Mouse (Mus musculus) testis, adult 2 months (tissue): ENCODE results near the gene Dlg4.

Experiments
- CTCF ChIP-seq: fragments of 200-500 bp; IDR thresholded peaks from 2 replicates; pipeline ENCODE4 v1.5.1; 2012; ENCODE audit warnings: low read depth, mild to moderate bottlenecking, inconsistent platforms, low read length, moderate library complexity; ENCODE audit not compliant: control insufficient read depth, insufficient read depth, insufficient replicate concordance
- POLR2A ChIP-seq: fragments of 200-500 bp; IDR thresholded peaks from 2 replicates; pipeline ENCODE4 v1.6.1; 2012; ENCODE audit warnings: low read depth, mild to moderate bottlenecking, inconsistent platforms, low read length, moderate library complexity; ENCODE audit not compliant: control insufficient read depth

DNA sequence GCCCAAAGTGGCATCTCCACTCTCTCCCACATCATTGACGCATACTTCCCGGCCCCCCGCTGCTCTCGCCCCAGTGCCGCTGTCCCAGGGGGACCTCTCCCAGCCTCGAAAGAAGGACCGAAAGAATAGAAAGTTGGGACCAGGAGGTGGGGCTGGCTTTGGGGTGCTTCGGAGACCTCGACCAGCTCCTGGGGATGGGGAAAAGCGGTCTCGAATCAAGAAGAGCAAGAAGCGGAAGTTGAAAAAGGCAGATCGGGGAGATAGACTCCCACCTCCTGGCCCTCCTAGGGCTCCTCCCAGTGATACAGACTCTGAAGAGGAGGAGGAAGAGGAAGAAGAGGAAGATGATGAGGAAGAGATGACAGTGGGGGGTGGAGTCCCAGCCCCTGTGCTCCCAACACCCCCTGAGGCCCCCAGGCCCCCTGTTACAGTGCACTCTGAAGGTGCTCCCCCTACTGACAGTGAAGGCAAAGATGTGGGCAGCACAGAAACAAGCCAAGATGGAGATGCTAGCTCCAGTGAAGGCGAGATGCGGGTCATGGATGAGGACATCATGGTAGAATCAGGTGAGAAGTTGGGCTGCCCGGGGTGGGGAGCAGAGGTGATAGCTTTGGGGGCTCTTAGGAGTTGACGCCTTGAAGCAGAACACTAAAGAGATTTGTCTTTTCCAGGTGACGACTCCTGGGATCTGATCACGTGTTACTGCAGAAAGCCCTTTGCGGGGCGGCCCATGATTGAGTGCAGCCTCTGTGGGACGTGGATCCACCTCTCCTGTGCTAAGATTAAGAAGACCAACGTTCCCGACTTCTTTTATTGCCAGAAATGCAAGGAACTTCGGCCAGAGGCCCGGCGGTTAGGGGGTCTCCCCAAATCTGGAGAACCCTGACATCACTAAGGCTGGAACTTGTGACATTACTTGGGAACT lies 17.9 kb upstream of the Dlg4 start:
- TF ChIP-seq CTCF (no peak), POLR2A (no peak)
